Mouse (Mus musculus) heart, postnatal 25 days (tissue): ENCODE data around the gene Med27. TPM values are rescaled to one million over a fixed set of nuclear protein-coding genes. Genes with fewer than 3 reads are reported as not detected.

Source experiments
- DNase-seq: peaks from one replicate; pipeline ENCODE4 v3.0.0; 2022; ENCODE audit warnings: low spot score
- intact Hi-C: fragments of 180-260 bp; cut with DNase I; formaldehyde crosslinking; loops from one replicate; pipeline ENCODE4 v1.15.1; 2025
- total RNA-seq, 2 experiments: library from RNA; stranded (reverse); gene quantifications; 2 replicates each; pipeline ENCODE4 v1.2.3; 2021

The Med27 gene
- total RNA-seq, 2 experiments from 2014 or later: 15.3 to 16.3 TPM

DNA sequence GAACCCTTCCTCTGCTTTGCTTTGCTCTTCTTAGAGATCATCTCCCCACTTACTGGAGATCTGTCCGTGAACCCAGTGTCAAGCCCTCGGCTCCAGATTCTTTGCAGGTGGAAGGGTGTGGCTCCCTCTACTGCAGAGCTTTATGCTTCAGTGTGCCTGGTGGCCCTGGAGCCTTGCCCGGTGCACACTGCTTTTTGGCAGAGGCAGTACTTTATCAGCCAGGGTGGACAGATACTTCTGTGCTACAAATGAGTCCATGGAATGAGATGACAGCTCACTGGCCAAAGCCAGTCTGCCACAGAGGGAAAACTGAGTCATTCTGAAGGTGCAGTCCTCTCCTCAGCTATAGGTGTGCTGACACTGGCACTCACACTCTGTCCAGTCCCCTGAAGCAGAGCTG lies 80.1 kb downstream of the Med27 start:
- intact Hi-C loops: no loop called here
- DNase-seq: peak; percentile 18

DNA sequence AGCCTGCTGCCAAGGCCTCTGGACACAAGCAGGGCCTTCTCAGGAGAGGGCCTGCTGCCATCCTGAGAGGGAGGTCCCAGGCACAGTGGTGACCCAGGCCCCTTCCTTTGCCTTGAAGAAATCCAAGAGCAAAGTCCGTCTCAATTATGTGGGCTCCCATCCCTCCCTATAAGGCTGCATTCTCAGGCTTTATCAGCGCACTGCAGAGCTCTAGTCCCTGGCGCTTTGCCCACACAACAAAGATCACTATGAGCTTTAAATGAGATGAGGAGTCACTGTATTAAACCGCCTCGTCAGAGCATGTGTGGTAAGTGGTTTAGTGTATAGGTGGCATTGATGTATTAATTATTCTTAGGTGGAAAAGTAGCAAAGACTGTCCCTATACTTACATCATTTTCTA lies 85.9 kb downstream of the Med27 start:
- no peak for DNase-seq

DNA sequence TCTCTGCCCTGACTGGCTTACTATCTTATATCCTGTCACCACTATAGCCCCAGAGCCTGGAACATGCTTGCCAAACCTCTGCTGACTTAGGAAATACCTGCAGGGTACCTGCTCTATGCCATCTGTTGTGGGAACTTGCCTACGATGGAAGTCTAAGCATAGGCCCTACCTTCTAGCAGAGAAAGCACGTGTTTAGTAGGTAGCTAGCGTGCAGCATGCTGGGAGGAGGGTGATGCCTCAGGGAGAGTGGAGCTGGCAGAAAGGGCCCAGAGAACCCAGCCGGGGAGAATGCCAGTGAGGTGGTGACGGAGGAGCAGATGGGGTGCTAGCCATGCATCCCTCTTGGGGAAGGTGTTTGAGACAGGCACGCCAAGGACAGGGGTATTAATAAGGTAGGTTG lies 89.8 kb downstream of the Med27 start:
- DNase-seq: no peak
- intact Hi-C loops: no loop called here

More for the DNA sequence above, 85.9 kb downstream of the Med27 start:
- intact Hi-C loops: no loop called here

DNA sequence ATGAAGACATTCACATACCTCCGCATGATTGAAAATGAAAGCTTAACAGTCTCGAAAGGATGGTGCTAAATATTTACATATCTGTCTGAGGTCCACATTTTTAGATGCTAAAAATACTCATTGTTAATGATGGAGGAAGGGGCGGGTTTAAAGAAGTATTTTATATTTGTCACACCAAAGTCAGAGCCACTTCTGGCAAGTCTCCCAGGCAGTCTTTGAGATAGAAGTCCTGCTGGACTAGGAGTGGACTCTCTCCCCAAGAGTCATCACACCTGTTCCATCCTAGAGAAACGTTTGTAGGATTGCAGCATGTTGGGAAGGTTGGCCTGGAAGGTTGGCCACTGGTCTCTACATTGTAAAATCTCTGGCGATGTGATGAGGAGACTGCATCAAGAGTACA lies 90.5 kb downstream of the Med27 start:
- DNase-seq: no peak
- intact Hi-C loops: no loop called here

DNA sequence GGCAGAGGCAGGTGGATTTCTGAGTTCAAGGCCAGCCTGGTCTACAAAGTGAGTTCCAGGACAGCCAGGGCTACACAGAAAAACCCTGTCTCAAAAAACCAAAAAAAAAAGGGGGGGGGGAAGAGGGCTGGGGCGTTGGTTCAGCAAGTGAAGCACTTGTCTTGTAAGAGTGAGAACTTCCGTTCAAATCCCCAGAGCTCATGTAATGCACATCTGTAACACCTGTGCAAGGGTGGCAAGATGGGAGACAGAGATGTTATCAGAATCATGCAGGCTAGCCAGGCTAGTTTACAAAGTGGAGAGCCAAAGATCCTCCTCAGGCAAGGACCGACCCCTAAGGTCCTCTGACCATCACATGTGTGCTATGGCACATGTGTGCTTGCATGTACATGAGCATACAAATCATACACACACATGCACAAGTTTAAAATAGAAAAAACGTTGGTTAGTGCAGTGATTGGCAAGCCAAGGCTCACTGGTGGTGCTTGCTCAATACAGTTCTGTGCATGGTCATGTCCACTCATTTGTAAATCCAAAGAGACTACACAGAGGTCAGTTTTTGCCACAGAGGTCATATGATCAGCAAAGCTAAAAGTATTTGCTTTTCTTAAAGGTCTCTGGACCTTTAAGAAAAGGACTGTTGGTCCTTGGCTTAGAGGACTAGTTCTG lies 91.4 kb downstream of the Med27 start:
- intact Hi-C loops: no loop called here
- no peak for DNase-seq

DNA sequence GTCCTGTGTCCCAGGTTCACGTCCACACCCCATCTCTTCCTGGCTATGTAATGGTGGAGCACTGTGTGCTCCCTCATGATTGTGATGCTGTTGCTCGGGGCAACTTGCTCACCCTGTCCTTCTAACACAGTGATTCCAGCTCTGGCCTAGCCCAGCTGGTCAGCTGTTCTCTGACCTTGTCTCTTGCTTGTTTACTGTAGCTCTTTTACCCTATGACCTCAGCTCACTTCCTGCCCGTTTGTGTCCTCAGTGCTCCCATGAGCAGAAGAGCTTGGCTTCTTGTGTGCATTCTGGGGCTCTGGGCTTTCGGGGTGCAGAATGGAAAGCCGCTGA lies 91.9 kb downstream of the Med27 start:
- intact Hi-C loops: no loop called here
- DNase-seq: peak; percentile 15

DNA sequence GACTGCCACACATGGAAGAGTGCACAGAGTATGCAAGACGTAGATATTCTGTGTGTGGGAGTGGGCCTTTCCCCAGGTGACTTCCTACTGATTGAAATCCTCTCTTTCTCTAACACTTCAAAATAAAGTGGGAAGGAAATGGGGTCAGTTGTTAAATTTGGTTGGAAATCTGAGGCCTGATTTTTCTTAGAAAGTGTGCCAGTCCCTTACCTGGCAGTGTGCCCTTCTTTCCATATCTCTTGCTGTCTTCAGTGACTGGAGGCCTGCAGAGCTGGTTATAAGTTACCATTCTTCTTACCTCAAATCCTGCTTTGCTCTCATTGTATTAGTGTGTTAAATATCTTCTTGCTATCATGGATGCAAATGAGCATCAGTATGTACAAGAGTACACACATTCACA lies 92.4 kb downstream of the Med27 start:
- no peak for DNase-seq
- intact Hi-C loops: no loop called here

DNA sequence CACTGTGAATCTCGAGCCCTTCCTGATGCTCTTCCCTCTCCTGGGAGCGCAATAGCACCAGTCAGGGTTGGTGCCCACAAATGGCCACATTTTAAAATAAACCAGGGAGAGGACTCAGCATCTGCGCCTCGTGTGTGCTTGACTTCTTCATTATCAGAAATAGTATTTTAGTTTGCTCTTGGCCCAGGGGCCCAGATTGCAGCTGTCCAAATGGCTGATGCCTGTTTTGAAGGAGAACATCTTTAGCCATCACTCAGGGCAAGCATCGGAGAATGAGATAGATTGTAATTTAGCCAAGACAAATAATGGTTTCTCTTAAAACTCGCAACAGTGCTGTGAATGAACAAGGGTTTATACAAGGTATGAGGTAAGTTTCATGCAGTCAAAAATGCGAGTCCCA lies 92.8 kb downstream of the Med27 start:
- DNase-seq: no peak
- intact Hi-C loops: no loop called here

DNA sequence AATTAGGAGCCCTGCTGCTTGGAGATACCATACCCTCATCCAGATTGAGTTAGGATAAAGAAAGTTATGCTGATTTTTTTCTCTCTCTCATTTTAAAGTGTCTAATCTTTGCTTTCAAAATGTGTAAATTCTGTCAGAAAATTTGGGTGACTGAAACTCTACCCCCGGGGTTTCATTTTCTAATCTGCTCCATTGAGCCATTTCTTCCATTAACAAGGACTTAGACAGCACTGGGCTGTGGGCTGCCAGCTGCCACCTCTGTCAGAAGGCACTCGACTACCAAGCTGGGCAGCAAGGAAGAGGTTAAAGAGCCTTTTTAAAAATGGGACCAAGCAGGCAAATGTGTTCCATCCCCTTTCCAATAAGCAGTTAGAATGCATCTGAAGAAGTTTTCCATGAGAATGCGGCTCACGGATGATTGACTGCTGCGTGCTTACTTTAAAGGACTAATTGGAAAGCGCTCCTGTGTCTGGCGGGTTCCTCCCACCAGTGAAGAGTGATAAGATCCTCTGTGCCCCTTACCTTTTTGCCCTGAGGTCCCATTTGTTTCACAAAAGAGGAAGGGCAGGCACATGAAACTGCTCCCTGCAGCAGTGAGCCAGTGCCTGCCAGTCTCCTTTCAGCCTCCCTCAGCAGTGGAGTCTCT lies 93.4 kb downstream of the Med27 start:
- DNase-seq: no peak
- intact Hi-C loops: loop anchor here (5.0 kb wide), 1 partner anchor 83 kb away; no protein-coding TSS in a partner anchor

DNA sequence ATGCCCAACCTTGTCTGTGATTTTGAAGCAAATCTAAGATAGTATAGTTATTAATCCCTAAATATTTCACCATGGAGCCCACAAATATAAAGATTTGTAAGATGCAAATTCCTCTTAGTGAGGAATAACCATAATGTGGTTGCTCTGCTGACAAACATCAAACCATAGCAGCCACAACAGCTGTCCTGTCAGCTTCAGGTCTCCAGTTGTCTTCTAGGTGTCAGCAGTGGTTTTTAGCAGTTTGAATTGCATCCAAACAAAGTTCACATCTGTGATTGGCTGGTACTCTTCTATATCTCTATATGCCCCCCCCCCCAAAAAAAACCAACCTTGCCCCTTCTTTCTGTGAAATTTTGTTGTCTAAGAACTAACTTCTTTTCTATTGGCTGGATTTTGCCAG lies 95.7 kb downstream of the Med27 start:
- DNase-seq: no peak
- intact Hi-C loops: loop anchor here (5.0 kb wide), 1 partner anchor 85 kb away; no protein-coding TSS in a partner anchor

DNA sequence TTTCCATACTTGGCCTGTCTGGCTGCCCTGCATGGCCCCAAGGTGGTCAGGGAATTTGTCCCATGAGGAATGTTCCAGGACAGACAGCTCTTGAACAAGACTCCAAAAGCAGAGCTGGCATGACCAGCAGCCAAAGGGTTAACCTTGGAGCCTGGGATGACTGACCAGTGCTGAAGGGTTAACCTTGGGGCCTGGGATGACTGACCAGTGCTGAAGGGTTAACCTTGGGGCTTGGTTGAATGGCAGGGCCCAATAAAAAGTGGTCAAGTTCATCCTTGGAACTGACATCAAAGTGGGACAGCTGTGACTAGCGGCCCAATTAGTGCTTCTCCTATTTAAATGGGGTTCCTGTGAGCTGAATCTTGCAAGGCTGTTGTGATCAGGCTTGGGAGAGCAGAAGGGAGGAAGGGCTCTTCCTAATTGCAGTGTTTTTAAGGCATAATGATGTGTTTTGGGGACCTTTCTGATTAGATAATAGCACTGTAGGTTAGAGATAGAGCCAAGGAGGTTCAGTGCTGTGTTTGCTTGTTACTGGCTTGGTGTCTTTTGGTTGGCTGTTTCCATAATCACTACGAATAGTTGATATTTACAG lies 97.1 kb downstream of the Med27 start:
- intact Hi-C loops: loop anchor here (5.0 kb wide), 1 partner anchor 86 kb away; no protein-coding TSS in a partner anchor
- no peak for DNase-seq

DNA sequence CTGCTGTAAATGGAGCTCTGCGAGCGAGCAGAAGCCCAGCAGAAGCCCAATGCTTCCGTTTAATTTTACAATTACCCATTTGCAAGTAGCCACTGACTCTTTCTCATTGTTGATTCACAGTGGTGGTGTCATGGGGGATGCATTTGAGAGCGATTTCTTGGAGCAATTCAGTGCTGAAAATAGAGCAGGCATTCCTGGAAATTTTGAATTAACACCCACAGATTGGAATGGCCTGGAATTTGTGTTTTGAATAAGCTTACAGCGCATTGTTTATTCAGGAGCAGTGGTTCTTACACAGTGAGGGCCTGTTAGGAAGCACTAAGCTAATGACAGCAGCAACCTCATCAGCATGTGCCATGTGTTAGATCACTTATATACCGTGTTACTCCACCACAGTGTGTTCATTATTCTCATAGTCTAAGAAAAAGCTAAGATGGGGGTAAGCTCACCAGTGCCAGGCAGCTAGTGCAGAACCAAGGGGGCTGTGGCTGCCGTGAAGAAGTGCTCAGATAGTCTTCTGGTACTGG lies 101.9 kb downstream of the Med27 start:
- intact Hi-C loops: no loop called here
- DNase-seq: no peak

DNA sequence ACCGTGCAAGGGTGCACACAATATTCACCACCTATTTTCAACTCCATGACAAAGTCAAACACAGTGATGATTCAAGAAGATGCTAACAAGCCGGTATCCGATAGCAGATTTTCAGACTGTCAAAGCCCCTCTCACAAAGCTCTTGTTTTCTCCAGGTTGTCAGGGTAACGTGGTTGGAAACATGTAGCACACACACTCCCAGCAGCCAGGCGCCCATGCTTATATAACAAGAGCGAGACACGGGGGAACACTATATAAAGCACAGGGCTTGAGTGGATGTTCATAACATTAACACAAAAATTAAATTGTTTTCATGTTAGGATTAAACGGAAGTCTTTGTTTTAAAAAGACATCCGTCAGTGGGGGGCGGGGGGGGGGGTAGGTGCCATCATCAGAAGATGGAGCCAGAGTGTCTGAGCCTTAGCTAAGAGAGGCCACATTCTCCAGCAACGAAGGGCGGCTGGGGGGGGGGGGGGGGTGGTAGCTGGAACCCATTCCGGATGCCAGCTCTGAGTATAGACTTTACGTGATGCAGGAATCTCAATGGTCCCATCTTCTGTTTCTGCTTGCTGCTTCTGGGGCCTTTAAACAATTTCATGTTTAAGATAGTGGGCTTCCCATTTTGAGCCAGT lies 104.9 kb downstream of the Med27 start:
- intact Hi-C loops: no loop called here
- DNase-seq: no peak

DNA sequence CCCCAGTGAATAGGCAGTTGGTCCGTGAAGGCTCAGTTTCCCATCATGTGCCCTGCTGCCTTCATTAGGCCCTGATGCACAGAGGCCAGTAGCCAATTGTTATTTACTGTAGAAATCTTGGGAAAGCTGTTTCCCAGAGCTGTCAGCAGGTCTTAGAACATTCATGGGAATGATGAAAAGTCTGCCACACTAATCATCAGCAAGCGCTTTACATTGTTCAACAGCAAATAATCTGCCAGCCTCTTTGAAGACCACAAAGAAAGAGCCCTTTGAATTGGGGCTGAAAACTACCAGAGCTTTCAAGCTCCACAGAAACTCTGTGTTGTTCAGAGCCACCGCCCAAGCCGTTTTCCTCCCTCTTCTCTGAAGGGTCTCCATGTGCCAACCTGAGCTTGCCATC lies 106.8 kb downstream of the Med27 start:
- no peak for DNase-seq
- intact Hi-C loops: no loop called here

DNA sequence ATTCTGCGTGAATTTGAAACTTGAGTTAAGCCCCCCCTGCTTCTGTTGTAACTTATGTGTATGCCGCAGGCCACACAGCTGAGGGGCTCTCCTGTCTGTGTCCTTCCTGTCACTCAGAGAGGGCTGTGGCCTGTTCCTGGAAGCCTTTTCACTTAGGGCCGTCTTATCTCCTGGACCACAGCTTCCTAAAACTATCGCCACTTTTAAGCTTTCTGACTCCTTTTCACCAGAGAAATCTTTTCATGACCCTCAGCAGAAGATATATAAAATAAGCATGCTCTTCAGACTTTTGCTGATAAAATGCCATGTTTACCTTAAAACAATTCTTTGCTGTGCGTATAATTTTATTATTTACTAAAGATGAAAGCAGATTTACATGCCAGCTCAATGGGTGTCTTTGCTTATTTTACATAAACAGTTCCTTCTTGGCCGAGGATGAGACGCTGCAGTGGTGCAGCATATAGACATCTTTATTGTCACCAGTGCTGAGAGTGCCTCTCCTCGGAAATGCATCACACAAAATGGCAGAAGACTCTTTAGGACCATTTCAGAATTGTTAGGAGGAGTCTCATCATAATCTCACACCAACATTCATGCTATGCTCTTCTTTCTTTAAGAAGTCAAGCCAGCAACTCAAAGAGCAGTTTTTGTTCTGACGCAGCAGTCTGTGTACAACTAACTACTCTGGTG lies 110.2 kb downstream of the Med27 start:
- DNase-seq: no peak
- intact Hi-C loops: no loop called here

DNA sequence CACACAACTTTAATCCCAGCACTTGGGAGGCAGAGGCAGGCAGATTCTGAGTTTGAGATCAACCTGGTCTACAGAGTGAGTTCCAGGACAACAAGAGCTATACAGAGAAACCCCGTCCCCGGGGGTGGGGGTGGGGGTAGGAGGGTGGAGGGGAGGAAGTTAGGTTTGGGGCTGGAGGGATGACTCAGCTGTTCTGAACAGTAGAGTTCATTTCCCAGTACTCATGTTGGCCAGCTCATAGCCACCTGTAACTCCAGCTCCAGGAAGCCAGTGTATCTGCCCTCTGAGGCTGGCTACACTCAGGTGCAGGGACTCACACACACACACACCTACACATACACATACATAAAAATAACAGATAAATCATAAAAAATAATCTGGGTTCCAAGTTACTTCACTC lies 111.1 kb downstream of the Med27 start:
- intact Hi-C loops: no loop called here
- no peak for DNase-seq

DNA sequence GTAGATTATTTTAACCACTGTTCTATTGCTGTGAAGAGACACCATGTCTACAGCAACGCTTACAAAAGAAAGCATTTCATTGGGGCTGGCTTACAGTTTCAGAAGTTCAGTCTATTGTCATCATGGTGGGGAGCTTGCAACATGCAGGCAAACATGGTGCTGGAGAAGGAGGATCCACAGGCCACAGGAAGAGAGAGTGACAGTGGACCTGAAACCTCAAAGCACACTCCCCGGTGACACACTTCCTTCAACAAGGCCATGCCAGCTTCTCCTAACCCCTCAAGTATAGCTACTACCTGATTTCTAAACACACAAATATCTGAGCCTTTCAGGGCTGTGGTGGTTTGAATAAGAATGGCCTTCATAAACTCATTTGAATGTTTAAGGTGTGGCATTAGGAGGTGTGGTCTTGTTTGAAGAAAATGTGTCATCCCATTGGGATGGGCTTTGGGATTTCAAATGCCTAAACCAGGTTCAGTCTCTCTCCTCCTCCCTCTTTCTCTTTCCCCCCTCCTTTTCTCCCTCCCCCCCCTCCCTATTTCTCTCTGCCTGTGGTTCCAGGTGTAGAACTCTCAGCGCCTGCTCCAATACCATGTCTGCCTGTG lies 111.8 kb downstream of the Med27 start:
- intact Hi-C loops: no loop called here
- no peak for DNase-seq

DNA sequence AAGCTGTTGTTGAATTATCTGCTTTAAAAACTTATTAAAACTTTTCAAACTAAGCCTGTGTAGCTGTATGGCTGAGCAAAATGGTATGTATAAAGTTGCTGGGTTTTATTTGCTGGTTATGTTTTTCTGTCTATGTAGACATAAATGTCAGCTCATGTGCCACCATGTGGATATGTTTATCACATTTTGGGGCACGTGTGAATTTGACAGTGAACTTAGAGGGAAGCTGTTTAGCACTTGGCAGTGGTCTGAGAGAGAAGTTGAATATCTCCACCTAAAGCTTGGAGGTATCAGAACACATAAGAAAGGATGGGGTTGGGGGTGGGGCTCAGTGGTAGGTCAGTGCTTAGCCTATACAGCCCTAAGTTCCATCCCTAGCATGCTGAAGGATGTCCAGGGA lies 113.0 kb downstream of the Med27 start:
- intact Hi-C loops: no loop called here

DNA sequence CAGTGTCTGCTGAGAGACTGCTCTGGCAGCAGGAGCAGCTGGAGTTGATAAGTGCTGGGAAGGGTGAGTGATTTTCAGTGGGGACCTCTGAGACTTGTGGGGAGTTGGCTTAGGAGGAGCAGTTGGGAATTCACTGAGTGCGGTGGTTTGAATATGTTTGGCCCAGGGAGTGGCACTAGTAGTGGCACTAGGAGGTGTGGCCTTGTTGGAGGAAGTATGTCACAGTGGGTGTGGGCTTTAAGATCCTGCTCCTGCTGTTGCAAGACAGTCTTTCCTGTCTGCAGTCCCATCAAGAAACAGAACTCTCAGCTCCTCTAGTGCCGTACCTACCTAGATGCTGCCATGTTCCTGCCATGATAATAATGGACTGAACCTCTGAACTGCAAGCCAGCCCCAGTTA lies 115.2 kb downstream of the Med27 start:
- no peak for DNase-seq
- intact Hi-C loops: no loop called here

More for the DNA sequence above, 113.0 kb downstream of the Med27 start:
- DNase-seq: no peak

DNA sequence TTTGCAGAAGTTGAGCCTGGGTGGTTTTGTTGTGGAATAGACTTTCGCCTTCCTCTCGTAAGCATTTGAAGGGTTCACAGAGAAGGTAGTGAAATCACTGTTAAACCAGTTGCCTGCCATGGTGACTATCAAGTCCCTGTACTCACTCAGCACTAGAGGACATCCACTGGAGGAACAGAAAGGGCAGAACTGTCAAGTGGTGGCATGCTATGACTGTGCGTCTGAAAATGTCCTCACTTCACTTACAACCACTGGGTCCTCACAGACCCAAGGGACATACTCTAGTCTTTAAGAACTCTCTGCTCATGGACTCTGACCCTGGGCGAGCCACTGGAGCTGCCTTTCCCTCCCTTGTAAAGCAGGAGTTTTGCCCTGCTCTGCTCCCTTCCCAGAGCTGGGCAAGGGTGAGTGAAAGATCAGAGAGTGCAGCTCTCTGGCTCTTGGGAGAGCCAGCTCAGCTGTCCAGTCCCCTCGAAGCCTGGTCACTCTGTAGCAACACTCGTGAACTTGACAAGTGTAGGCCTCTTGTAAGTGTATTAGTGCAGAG lies 116.5 kb downstream of the Med27 start:
- intact Hi-C loops: no loop called here
- DNase-seq: no peak
